Mouse (Mus musculus) lung, adult 2 months (tissue): ENCODE data around the gene Gm10053. TPM values are rescaled to one million over a fixed set of nuclear protein-coding genes. Genes with fewer than 3 reads are reported as not detected.
A peak's percentile ranks its signal among the peaks of the same experiment; 100 is the strongest.

Experiments used
- DNase-seq: peaks from one replicate; pipeline ENCODE4 v3.0.0; 2022
- H3K4me1 ChIP-seq: fragments of 200-500 bp; 2 replicates; pipeline ENCODE4 v1.6.1; 2011; ENCODE audit warnings: low read length; ENCODE audit not compliant: control insufficient read depth, insufficient read depth
- H3K4me3 ChIP-seq: fragments of 200-500 bp; replicated peaks from 2 replicates; pipeline ENCODE3; 2011; ENCODE audit warnings: low read depth, mild to moderate bottlenecking, control low read depth, low read length; ENCODE audit errors: extremely low read depth
- CTCF ChIP-seq: fragments of 200-500 bp; IDR thresholded peaks from 2 replicates; pipeline ENCODE4 v1.5.1; 2011; ENCODE audit warnings: mild to moderate bottlenecking, low read length, control low read depth; ENCODE audit not compliant: insufficient read depth
- POLR2A ChIP-seq: fragments of 200-500 bp; IDR thresholded peaks from 2 replicates; pipeline ENCODE4 v1.6.1; 2011; ENCODE audit warnings: low read depth, mild to moderate bottlenecking, control low read depth, low read length, borderline replicate concordance; ENCODE audit errors: extremely low read depth
- WGBS: fragments of 180-500 bp; shearing (Covaris S2); methylation state at CpG from one replicate; pipeline ENCODE4 v1.1.7; 2018; 5-methylcytosine and 5-hydroxymethylcytosine counted together
- polyA plus RNA-seq: library from polyadenylated mRNA; depleted of rRNA; stranded (reverse); fragments of >200 nt; gene quantifications from 2 replicates; pipeline ENCODE4 v1.2.3, GENCODE M21; 2012

The Gm10053 gene
- polyA plus RNA-seq, 1 experiment, result 9.2 TPM

- Histone ChIP-seq H3K4me3 (no peak overlapping the region), H3K4me1 (no peaks in the 10 kb centered on the region)
- 8% methylated on average over 34 of the region's 34 CpGs for WGBS
- peak; percentile 11 for DNase-seq
- no peak for TF ChIP-seq CTCF
- no peak for TF ChIP-seq POLR2A
Observed at GRCm38 (mm10) chr19:24898737-24899577, 23.5 kb downstream of the Gm10053 start.

GRCm38 (mm10) chr19:24899578-24900544 lies 24.4 kb downstream of the Gm10053 start:
- TF ChIP-seq POLR2A (no peak), CTCF (no peak)
- 1% methylated on average over 84 of the region's 84 CpGs for WGBS
- Histone ChIP-seq H3K4me3 (no peak overlapping the region), H3K4me1 (no peaks in the 10 kb centered on the region)
- peak; percentile 12 for DNase-seq

DNA sequence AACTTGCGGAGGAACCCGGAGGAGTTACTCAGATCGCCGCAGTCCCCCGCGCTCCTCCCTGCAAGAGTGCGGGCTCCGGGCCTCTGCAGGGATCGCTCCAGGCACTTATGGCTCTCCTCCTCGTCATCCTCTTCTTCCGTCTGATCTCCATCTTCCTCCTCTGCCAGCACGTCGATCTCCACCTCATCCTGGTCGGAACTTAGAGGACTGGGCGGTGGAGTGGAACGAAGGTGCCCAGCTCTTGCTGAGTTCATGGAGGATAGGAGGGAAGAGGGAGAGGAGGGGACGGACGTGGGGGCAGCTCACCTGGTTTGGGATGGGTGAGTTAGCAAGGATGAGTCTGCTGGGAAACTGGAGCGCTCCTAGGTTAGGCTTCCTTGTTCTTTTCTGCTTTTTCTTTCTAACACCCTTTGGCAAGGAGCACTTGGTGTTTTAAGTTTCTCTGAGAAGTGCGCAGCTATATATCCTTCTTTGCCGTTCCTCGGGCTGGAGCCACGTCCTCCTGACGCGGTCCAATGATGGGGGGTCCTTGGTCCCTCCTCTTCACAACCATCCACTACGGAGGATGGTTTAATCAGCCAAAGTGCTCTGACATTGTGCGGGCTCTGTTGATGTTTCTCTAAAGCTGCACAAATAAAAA lies 25.2 kb downstream of the Gm10053 start, which contains the start of gene Foxd4:
Gene Foxd4, minus strand, starts transcription at position 617 of the 640 bp plus-strand sequence.
- Histone ChIP-seq H3K4me3 (no peak within 1 kb of the TSS), H3K4me1 (no peaks in the 10 kb centered on the region)
- TF ChIP-seq POLR2A (no peak), CTCF (no peak)
- no peak for DNase-seq
- 2% methylated on average over 27 of the region's 27 CpGs for WGBS

GRCm38 (mm10) chr19:24901666-24902065 lies 26.2 kb downstream of the Gm10053 start:
- no peak for DNase-seq
- TF ChIP-seq POLR2A (no peak), CTCF (no peak)
- H3K4me1 ChIP-seq, result no peaks in the 10 kb centered on the region
- WGBS, result 12% methylated on average over 3 of the region's 3 CpGs
- H3K4me3 ChIP-seq, result no peak overlapping the region

GRCm38 (mm10) chr19:24902256-24902655 lies 26.8 kb downstream of the Gm10053 start:
- Histone ChIP-seq H3K4me1 (no peaks in the 10 kb centered on the region), H3K4me3 (no peak overlapping the region)
- 9% methylated on average over 2 of the region's 2 CpGs for WGBS
- DNase-seq, result no peak
- TF ChIP-seq POLR2A (no peak), CTCF (no peak)

GRCm38 (mm10) chr19:24902821-24903220 lies 27.3 kb downstream of the Gm10053 start:
- DNase-seq, result no peak
- WGBS, result 56% methylated on average over 2 of the region's 2 CpGs
- Histone ChIP-seq H3K4me1 (no peaks in the 10 kb centered on the region), H3K4me3 (no peak overlapping the region)
- TF ChIP-seq CTCF (no peak), POLR2A (no peak)

DNA sequence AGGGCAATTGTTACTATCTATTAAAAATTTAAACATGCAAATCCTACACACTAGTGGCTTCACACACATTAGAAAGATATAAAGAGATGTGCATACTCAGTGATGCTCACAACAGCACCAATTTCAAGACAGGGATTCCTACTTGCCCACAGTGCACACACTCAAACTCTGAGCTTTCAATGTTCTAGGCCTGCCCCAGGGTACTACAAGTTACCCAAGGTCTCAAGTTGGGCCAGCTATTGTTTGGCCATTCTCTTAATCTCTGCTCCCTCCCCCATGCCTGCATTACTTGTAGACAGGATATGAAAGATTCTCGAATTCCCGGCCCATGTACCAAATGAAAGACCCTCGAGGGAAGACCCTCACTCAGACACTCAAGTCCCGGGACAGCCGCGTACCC lies 32.2 kb downstream of the Gm10053 start:
- H3K4me1 ChIP-seq, result no peaks in the 10 kb centered on the region
- 85% methylated on average over 6 of the region's 6 CpGs for WGBS
- TF ChIP-seq POLR2A, result no peak
- no peak for TF ChIP-seq CTCF
- no peak overlapping the region for H3K4me3 ChIP-seq
- DNase-seq, result no peak

DNA sequence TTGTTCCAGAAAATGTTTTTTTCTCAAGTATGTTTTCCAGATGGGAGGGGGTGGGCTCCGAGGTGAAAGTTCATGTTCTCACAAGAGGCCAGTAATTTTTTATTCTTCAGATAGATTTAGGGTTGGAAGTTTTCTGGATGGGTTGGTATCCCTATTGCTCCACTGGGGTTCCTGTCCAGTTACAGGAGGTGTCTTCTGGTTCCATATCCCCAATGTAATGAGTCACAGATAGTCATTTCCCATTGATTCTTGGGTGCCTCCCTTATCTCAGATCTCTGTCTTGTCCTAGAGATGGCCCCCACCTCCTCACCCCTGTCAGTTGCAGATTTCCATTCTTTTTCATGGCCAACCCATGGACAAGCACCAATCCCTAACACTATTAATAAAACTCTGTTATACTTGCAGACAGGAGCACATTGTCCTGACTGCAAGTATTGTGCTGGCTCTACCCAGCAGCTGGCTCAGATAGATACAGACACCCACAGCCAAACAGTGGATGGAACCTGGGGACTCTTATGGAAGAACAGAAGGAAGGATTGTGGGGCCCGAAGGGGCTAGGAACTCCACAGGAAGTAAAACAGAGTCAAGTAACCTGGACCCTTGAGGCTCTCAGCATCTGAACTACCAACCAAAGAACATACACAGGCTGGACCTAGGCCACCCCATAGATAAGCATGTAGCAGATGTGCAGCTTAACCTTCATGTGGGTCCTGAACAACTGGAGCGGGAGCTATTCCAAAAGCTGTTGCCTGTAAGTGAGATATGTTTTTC lies 33.1 kb downstream of the Gm10053 start:
- no peak for DNase-seq
- 85% methylated on average over 3 of the region's 3 CpGs for WGBS
- Histone ChIP-seq H3K4me1 (no peaks in the 10 kb centered on the region), H3K4me3 (no peak overlapping the region)
- TF ChIP-seq CTCF (no peak), POLR2A (no peak)
